Mouse (Mus musculus) mature B cell (primary cell): ENCODE measurements around the gene Them5.

ENCODE experiments used
- in situ Hi-C: fragments of 300-500 bp; cut with MboI; formaldehyde crosslinking; loops from 2 replicates; pipeline ENCODE4 v1.14.3; 2019

Gene Them5

GRCm38 (mm10) chr3:94341959-94342422, at the start of gene Them5:
Gene Them5, plus strand, starts transcription at chr3:94342099.
- in situ Hi-C loops: no loop called here

GRCm38 (mm10) chr3:94305457-94305856, 36.4 kb upstream of the Them5 start:
- in situ Hi-C loops: no loop called here

- in situ Hi-C loops: no loop called here
Measured at GRCm38 (mm10) chr3:94306975-94307374, 34.9 kb upstream of the Them5 start.

GRCm38 (mm10) chr3:94309633-94310363, 32.1 kb upstream of the Them5 start, which contains the start of gene Them4:
Gene Them4, plus strand, starts transcription at chr3:94310089.
- in situ Hi-C loops: no loop called here

GRCm38 (mm10) chr3:94310491-94310890, 31.4 kb upstream of the Them5 start:
- in situ Hi-C loops: no loop called here

- in situ Hi-C loops: no loop called here
Measured at GRCm38 (mm10) chr3:94310911-94311310, 31.0 kb upstream of the Them5 start.

GRCm38 (mm10) chr3:94311376-94311775, 30.5 kb upstream of the Them5 start:
- in situ Hi-C loops: no loop called here

GRCm38 (mm10) chr3:94328681-94329080, 13.2 kb upstream of the Them5 start:
- in situ Hi-C loops: no loop called here

GRCm38 (mm10) chr3:94334442-94334841, 7.5 kb upstream of the Them5 start:
- in situ Hi-C loops: no loop called here

GRCm38 (mm10) chr3:94338522-94338921, 3.4 kb upstream of the Them5 start:
- in situ Hi-C loops: no loop called here

- in situ Hi-C loops: no loop called here
Measured at GRCm38 (mm10) chr3:94342552-94342951, 653 bp downstream of the Them5 start.

GRCm38 (mm10) chr3:94344182-94344581, 2.3 kb downstream of the Them5 start:
- in situ Hi-C loops: no loop called here

- in situ Hi-C loops: no loop called here
Measured at GRCm38 (mm10) chr3:94344897-94345296, 3.0 kb downstream of the Them5 start.

GRCm38 (mm10) chr3:94348146-94348545, 6.2 kb downstream of the Them5 start:
- in situ Hi-C loops: no loop called here

- in situ Hi-C loops: no loop called here
Measured at GRCm38 (mm10) chr3:94360812-94361211, 18.9 kb downstream of the Them5 start.

- in situ Hi-C loops: no loop called here
Measured at GRCm38 (mm10) chr3:94362138-94362537, 20.2 kb downstream of the Them5 start, which contains the start of gene C2cd4d. Gene C2cd4d, plus strand, starts transcription at chr3:94362438.

GRCm38 (mm10) chr3:94363291-94364153, 21.6 kb downstream of the Them5 start:
- in situ Hi-C loops: no loop called here

GRCm38 (mm10) chr3:94364154-94364526, 22.2 kb downstream of the Them5 start:
- in situ Hi-C loops: no loop called here

- in situ Hi-C loops: no loop called here
Measured at GRCm38 (mm10) chr3:94366761-94367160, 24.9 kb downstream of the Them5 start.

GRCm38 (mm10) chr3:94367511-94367910, 25.6 kb downstream of the Them5 start:
- in situ Hi-C loops: no loop called here

- in situ Hi-C loops: no loop called here
Measured at GRCm38 (mm10) chr3:94368631-94369030, 26.7 kb downstream of the Them5 start.

GRCm38 (mm10) chr3:94369709-94370108, 27.8 kb downstream of the Them5 start:
- in situ Hi-C loops: no loop called here

- in situ Hi-C loops: no loop called here
Measured at GRCm38 (mm10) chr3:94371637-94372036, 29.7 kb downstream of the Them5 start.
